Mouse (Mus musculus) 416B (cell line): ENCODE results near the gene Slc16a11.

ENCODE experiments used
- DNase-seq: peaks from one replicate; pipeline ENCODE4 v3.0.0; 2011; ENCODE audit warnings: low read depth

Slc16a11 gene

DNA sequence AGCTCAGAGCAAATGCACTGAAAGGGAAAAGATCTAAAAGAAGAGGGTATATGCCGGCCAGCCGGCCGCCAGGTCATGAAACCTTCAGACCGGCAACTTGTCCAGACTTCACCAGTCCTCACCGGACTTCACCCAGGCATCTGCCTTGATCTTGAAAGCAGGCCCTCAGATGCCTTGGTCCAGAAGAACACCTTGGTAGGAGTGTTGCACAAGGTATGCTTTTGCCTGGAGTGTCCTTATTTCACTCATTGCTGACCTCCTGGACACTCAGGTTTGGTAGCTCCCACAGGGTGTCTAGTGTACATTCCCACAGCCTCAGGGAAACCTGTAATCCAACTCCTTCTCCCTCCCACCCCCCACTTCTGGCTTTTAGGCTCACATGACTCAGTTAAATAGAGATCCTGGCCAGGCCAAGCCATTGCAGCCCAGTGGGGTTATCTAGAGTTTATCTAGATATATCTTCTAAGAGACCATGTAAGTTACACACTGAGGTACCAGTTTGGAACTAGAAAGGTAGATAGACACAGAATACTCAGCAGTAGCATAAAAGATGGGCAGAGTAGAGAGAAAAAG lies 12.4 kb upstream of the Slc16a11 start:
- DNase-seq, result no peak

DNA sequence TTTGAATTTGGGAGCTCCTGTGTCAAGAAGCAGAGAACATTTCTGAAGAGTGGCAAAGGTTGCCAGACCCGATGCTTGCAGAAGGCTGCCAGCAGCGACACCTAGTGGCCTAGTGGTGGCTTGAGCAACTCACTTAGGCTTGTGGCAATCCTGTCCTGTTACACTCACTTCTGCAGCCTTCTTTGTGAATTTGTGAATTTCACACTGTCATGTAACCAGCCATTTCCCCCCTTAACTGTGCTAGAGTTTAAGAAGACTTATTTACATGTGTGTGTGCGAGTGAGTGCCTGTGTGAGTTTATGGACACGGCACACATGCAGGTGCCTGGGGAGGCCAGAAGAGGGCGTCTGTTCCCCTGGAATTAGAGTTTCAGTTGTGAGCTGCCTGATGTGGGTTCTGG lies 10.9 kb upstream of the Slc16a11 start:
- peak; percentile 91 for DNase-seq

DNA sequence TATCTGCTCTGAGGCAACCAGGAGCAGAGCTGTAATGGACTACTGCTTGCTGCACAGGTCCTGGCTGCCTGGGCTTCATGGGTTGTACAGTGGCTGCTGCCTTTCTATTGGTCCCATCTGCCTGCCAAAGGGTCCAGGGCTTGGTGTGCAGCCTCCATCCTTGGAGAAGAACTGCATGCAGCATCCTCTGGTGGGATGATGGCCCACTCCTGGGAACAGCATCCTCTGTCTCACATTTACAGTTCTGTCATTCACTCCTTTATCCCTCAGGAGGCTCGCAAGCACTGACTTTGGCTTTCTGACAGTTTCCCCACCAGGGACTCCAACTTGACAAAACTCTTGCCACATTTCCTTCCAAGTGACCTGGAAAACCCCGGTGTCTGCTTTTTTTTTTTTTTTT lies 5.8 kb upstream of the Slc16a11 start:
- no peak for DNase-seq

DNA sequence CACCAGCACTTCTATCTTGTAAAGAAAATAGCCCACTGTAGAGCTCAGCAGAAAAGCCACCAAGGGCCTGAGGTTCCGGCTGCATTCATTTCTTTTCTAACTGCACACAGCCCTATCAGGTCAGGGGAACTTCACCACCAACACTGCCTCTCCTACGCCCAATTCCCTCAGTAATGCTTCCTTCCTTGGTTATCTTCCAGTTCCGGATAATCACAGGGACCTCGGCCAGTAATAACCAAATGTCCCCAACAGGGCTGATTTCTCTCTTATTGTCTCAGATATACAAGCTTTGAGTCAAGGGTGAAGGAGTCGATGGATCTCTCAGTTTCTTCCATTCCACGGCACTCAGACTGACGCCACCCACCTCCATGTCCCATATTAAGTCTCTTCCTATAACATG lies 5.3 kb upstream of the Slc16a11 start:
- DNase-seq, result no peak

DNA sequence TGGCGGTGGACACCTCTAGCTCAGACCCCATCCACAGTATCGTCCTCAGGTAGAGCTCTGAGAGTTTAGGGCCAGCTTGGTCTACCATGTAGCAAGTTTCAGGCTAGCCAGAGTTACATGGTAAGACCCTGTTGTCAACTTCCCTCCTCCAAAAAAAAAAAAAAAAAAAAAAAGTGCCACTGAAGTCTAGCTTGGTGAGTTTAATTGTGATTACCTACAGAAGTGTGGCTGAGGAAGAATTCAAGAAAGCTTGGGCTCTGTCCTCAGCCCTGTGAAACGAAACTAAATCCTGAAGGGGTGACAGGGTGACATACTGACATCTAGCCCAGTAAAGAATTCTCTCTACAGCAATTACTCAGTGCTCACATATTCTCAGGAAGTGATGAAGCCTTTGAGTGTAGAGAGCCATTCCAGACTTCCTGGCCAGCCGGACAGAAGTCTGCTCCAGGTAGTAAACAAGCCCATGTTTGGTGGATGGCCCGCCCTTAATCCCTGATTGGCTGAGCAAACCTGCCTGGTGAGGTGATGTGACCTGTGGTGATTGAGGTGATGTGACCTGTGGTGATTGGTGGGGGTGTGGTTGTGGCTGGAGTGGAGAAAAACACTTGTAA lies 3.7 kb upstream of the Slc16a11 start:
- peak; percentile 54 for DNase-seq

DNA sequence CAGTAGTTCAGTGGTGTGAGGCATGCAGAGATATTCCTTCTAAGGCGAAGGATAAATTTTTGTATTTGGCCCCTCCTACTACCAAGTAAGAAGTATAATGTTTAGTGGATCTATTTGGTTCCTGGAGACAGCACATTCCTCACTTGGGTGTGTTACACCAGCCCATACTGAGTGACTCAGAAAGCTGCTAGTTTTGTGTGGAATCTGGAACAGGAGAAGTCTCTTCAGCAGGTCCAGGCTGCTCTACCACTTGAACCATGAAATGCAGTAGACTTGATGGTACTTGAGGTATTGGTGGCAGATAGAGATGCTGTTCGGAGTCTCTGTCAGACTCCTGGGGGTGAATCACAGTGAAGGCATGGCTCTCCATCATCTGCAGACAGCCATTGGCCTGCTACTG lies 1.9 kb upstream of the Slc16a11 start:
- no peak for DNase-seq

DNA sequence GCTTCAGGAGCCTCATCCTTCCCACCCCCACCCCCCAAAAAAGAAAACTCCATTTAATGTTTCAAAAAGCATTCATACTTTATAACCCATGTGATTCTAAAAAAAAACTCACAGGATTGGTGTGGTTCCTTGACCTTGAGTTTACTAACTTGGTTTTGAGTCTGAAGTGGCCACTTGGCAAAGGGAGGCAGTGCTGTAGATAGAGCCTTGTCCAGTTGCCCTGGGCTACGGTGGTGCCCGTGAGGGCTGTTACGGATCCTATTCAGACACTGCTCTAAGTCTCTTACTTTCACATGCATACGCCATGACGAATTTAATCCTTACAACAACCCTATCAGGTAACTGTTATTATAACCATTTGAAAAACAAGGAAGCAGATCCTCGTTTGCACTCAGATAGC lies 580 bp upstream of the Slc16a11 start:
- no peak for DNase-seq

DNA sequence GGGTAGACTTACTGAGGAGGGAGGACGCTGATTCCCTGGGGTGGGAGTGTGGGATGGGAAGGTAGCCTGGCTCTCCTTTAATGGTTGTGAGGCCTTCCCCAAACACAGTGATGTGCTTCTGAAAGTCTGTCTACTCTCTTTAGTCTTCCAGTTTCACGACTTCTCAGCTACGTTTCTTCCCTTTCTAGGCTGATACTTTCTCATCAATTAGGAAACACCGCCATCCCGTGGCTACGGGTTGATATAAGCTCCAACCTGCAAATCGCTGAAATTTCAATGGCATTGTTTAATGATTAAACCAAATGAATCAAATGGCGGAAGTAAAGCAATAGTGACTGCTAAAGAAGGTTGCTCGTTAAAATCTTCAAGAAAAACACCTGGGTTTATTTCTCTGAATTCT lies 344 bp downstream of the Slc16a11 start:
- peak; percentile 84 for DNase-seq

DNA sequence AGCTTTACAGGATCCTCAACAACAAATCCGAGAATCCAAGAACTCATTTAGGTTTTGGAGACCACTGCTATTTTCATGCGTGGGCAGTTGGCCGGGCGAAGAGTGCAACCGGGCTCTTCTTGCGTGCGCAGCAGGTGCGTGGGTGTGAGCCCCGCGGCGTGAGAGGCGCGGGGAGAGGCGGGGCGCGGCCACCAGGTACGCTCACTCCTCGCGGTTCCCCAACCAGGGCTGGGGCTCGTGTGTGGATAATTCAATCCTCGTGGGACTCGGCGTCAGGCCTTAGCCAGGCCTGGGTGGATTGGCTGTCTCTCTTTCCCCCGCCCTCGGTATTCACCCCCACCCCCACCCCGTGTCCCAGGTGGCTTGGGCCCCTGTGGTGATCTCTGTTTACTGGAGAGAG lies 1.2 kb downstream of the Slc16a11 start:
- DNase-seq, result no peak

DNA sequence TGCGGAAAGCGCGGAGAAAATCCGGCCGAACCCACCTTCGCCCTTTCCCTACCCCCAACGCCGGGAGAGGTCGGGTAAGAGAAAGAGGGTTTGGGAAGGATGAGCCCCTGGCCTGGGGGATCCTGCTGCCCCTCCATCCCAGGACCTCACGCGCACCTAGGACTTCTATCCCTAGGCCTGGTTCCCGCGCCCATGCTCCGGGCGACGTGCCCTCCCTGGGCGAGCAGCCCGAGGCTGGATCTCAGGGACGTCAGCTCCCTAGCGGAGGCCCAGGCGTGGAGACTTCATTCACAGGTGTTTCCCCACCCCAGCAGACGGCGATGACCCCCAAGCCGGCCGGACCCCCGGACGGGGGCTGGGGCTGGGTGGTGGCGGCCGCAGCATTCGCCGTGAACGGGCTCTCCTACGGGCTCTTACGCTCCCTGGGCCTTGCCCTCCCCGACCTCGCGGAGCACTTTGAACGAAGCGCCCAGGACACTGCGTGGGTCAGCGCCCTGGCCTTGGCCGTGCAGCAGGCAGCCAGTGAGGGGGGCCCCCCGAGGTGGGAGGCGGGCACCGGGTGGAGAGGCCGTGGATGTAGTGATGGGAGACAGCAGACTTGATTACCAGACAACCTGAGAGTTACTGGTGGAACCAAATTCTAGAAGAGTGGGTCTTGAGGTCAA lies 1.8 kb downstream of the Slc16a11 start:
- DNase-seq, result no peak

DNA sequence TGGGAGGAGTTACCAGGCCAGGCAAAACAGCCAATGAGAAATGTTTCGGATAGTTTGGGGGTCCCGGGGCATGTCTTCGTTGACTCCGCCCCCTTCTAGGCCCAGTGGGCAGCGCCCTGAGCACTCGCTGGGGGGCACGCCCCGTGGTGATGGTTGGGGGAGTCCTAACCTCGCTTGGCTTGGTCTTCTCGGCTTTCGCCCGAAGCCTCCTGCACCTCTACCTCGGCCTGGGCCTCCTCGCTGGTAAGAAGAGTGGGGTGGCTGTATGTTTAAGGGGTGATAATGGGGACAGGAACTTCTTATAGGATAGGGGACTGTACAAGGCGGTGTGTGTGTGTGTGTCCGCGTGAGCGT lies 2.3 kb downstream of the Slc16a11 start:
- DNase-seq, result no peak

DNA sequence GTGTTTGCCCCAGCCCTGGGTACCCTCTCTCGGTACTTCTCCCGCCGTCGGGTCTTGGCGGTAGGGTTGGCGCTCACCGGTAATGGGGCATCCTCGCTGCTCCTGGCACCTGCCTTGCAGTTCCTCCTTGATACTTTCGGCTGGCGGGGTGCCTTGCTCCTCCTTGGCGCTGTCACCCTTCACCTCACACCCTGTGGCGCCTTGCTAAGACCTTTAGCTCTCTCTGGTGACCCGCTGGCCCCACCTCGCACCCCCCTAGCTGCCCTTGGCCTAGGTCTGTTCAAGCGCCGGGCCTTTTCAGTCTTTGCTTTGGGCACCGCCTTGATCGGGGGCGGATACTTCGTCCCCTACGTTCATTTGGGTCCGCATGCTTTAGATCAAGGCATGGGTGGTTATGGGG lies 2.7 kb downstream of the Slc16a11 start:
- DNase-seq, result no peak

DNA sequence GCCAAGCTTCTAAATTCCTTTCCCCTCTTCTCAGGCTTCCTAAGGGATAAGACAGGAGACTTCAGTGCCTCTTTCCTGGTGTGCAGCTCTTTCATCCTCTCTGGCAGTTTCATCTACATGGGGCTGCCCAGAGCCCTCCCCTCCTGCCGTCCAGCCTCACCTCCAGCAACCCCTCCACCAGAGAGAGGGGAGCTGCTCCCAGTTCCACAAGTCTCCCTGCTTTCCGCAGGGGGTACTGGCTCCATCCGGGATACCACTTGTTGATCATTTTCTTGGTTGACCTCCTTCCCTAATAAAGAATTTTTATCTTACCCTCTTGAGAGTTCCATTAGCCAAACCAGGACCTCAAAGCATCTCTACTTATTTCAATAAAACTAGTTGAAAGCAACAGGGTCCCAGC lies 3.6 kb downstream of the Slc16a11 start:
- DNase-seq, result no peak

DNA sequence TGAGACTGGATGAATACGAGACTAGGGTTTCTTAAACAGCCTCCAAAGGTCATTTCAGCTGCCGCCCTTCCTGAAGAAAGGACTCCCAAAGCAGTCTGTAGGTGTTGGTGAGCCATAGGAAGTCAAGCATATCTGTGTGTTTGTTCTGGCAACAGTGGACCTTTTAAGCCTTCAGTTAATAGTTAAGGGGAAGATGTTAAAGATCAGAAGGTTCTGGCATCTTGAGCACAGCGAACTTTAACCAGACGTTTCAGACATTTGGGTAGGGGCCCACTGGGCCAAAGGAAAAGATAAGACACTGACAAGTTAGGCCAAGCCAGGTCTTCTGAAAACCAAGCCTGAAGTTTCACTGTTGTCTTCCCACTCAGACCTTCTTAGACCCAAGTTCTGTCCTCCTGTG lies 5.5 kb downstream of the Slc16a11 start:
- DNase-seq, result no peak

DNA sequence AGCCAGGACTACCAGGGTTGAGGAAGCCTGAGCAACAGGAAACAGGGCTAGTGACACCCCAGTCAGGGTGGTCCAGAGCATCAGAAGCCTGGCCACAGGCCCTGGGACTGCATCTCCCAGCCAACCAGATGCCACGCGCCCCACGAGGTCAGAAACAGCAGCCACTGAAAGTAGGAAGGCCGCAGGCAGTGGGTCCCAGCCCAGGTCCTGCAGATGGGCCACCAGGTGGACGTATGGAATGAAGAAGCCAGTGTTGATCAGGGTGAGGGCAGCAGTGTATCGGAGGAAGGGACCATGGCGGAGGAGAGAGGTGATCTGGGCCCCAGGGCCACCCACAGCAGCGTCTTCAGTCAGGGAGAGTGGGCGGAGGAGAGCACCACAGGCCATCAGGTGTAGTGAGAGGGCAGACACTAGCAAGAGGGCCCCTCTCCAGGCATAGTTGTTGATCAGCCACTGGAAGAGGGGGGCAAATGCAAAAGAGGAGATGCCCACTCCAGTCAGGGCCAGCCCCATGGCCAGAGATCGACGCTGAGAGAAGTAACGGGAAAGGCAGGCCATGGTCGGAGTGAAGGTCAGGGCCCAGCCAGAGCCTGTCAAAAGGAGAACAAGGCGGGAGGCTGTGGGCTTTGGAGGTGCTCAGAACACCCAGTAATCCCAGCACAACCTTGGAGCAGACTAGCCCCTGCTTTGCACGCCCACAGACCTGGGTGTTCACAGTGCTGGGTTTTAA lies 6.4 kb downstream of the Slc16a11 start:
- DNase-seq, result no peak

DNA sequence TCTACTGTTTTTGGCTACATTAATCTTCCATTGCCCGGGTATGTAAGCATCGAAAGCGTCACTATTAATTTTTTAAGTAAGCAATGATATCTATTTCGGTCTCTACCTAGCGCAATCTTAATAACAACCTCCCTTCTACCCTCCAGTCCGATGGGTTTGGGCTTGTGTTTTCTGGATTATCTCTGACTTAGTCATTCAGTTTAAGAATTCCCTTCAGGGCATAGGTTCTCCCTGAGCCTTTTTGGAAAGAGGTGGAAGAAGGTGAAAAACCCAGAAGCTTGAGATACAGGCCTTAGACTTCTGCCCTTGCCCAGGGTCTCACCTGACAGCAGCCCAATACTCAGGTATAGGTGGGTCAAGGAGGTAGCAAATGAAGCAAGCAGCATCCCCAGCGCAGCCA lies 7.3 kb downstream of the Slc16a11 start:
- no peak for DNase-seq

DNA sequence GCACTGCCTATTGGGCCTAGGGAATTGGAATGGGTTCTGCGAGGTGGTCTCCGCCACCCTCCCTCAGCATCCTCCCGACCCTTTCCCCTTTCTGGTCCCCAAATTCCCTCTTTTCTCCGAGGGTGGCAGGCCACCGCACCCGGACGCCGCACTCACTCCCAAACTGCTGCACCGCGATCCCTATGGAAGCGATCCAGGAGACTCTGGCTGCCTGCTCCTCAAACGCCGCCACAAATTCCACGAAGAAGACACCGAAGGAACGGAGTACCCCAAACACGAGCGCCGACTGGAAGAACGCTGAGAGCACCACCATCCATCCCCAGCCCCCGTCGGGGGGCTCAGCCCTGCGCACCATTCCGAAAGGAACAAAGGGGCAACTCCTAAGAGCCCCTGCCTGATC lies 7.8 kb downstream of the Slc16a11 start:
- DNase-seq, result no peak

DNA sequence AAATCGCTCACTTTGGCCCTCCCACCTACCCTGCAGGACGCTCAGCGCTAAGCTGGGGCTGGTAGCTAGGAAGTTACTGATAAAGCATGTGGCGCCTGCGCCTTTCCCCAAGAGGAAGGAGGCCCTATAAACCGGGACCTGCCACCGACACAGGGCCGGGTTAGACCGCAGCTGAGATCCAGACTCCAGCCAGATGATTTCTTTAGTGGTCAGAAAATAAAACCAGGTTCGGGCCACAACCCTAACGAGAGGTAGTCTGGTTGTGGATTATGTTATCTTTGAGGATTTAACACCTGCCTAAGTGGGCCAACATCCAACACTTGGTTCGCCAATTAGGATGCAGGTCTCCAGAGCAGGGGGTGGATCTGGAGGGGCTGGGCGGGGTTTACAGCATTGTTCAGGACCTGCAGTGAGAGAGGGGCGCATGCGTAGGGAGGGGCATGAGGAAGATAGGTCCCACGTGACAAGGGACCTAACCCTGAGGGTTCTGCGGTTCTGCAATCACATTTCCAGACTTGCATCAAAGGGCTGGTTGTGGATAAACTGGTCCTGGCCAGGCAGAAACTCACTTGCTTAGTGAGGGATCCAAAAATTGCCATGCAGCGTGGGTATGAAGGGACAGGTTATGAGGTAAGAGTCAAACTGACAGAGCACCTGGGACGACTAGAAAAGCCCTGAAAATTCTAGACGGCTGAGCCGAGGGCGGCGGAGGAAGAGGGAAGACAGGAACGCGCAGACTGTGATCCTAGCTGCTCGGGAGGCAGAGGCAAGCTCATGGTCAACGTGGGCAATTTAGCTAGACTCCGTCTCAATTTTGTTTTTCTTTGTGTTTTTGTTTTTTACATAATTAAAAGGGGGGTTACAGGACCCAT lies 8.4 kb downstream of the Slc16a11 start, which contains the start of gene Slc16a13:
TSS of gene Slc16a13 (minus strand) at position 334 of the 872 bp plus-strand sequence.
- peak; percentile 99 for DNase-seq

DNA sequence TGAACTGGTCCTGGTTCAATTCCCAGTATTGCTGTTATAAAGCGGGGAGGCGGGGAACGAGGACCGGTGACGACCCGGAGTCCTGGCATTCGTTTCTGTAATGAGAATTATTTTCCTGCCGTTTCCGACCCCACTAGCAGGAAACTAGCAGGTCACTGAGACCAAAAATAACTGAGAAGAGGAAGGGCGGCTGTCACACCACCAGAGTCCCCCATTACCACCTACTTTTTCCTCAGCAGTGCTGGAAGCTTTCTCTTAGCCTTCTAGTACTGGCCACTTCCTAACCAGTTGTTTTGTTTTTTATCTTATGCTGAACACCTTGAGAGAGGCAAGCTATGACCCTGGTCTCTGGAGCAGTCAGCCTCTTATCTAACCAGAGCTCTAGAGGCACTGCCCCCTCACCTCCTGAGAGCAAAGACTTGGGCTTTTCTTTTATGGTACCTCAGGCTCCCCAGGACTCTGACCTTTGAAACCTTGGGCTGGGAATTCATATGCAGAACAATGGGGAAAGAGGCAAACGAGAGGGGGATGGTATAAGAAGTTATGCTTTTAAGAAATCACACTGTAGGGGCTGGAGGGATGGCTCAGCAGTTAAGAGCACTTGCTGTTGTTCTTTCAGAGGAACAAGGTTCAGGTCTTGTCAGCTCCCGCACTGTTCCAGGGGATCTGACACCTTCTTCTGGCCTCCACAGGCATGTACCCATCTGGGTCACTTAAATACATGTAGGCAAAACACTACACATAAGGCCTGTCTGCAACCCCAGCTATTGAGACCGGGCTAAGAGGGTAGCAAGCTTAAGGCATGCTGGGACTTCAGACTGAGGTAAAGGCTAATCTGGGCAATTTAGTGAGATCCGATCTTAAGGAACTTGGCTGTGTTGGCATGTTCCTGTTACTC lies 9.3 kb downstream of the Slc16a11 start:
- peak; percentile 62 for DNase-seq

DNA sequence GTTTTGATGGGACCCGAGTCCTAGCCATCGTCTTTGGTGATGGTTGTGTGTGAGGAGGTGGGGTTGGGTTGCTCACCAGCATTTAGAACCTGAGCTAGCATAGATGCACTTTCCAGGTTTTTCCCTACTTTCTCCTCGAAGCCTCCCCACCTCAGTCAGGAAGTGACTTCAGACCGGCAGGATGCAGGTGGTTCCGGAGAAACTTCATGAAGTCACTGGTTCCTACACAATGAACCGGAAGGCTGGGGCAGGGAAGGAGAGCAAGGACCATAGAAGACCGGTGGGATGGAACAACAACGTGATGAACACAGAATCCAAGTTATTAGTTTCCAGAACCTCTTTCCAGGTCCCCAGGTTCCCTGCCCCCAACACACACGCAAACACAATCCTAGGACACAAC lies 11.2 kb downstream of the Slc16a11 start:
- peak; percentile 29 for DNase-seq
